Mouse (Mus musculus) adrenal gland, postnatal 0 days (tissue): ENCODE results near the gene Cse1l. TPM values are rescaled to one million over a fixed set of nuclear protein-coding genes. Genes with fewer than 3 reads are reported as not detected.

Source experiments
- polyA plus RNA-seq: library from polyadenylated mRNA; unstranded; fragments of >200 nt; fragmentation: Nextera tagmentation; extraction: Ambion mirVana; gene quantifications from 2 replicates; pipeline ENCODE4 v1.2.1, GENCODE M21; 2015

The Cse1l gene
- 37.7 and 58.4 TPM in 2 replicates for polyA plus RNA-seq

DNA sequence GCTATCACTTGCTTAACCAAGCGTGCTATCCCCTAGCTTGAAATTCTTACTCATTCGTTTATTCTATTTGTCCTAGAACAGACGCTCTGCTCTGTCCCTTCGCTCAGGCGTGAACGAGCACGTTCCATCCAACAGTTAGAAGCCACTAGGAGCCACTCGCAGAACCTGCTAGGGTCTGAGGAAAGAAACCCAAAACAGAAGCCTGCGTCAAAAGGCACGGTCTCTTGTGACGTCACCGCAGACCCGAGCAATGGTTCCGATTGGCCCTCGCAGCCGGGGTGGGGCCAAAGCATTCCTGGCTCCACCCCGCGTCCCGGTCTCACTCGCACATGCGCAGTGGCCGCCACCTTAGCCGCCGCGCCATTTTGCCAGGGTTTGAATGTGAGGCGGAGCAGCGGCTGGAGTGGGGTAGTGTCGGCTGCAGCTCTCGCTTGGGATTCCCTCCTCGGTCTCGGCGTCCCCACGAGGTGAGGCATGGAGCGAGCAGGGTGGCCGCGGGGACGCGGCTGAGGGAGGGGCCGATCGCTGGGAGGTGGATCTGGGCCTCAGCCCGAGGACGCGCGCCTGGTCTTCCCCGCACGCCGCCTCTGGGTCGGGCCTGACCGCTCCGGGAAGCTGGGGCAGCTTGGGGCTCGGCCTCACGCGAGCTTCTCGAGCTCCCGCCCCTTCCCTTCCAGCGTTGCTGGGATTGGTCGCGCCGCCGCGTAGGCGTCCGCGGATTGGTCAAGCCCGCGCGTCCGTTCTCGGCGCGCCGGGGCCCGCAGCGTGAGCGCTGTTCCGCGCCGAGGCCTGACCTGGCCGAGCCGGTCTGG is at the start of gene Cse1l:
TSS of gene Cse1l (plus strand) at position 330 of the 812 bp plus-strand sequence.

Other genes starting within 250 kb of the Cse1l start
- 6.9 and 8.9 TPM in 2 replicates for gene Prex1, start 192.2 kb upstream of the Cse1l start, polyA plus RNA-seq
- gene Trp53rkb, start 113.5 kb upstream of the Cse1l start, polyA plus RNA-seq, result 4.3 and 4.8 TPM in 2 replicates
- 3.1 and 4.7 TPM in 2 replicates for gene Arfgef2, start 100.5 kb upstream of the Cse1l start, polyA plus RNA-seq
- gene Stau1, start 90.3 kb downstream of the Cse1l start, polyA plus RNA-seq, result 42.5 and 54.8 TPM in 2 replicates
- gene Ddx27, start 109.2 kb downstream of the Cse1l start, polyA plus RNA-seq, result 18.0 and 24.4 TPM in 2 replicates
- 5.2 and 6.5 TPM in 2 replicates for gene Znfx1, start 157.0 kb downstream of the Cse1l start, polyA plus RNA-seq